19 mouse cellular contexts compared by ENCODE assay signal in genomic region chr11:96203789-96204186, GRCm38 (mm10). TPM values are rescaled to one million over a fixed set of nuclear protein-coding genes. Genes with fewer than 3 reads are reported as not detected.
A peak's percentile ranks its signal among the peaks of the same experiment; 100 is the strongest.
DNase-seq lines count a peak whose midpoint lies in the region; ATAC-seq and TF ChIP-seq lines count a peak whose summit lies in the region.
"Had no signal": no experiment of that assay in that cellular context is flagged by ENCODE, and none has a peak within 500 bp of the region (broad histone marks: within the 10 kb centered on the region; RNA-seq: fewer than 3 reads in every experiment).

No protein-coding gene starts in this region.

- ATAC-seq in heart, embryonic 13.5 days (ENCODE audit: extremely low read depth, insufficient number of reproducible peaks, low FRiP score, low TSS enrichment), result no peak
- no peak for ATAC-seq in G1E (ENCODE audit: extremely low read depth, insufficient number of reproducible peaks, low FRiP score, poor library complexity, severe bottlenecking)
- ATAC-seq: midbrain, embryonic 16.5 days had no signal

- peaks cover 99% of the 10 kb centered on the region for H3K27me3 ChIP-seq in heart, embryonic 13.5 days (replicated peaks)
- no peaks in the 10 kb centered on the region for H3K27me3 ChIP-seq in G1E (ENCODE audit: insufficient read depth, low read length)

- under 1% methylated on average over 16 of the region's 16 CpGs for WGBS in heart, embryonic 13.5 days

- 0 out of 2 replicates have a peak overlapping the region, but pooled peaks have one; percentile 8 for H3K4me3 ChIP-seq in heart, embryonic 13.5 days
- H3K4me3 ChIP-seq in G1E (ENCODE audit: low read depth, low read length), result peak overlapping the region; percentile 76
- H3K4me3 ChIP-seq: embryonic facial prominence, embryonic 13.5 days; forebrain, embryonic 12.5 days had no signal

- intact Hi-C loops in heart, postnatal 25 days (cut with DNase I), result loop anchor here (10.0 kb wide), 1 partner anchor 199 kb away; the partner anchor contains the start of gene Igf2bp1
- intact Hi-C loops in left cerebral cortex, postnatal 10 days (cut with DNase I), result loop anchor here (5.0 kb wide), 1 partner anchor 59 kb away; no protein-coding TSS in a partner anchor

- DNase-seq in heart, postnatal 25 days (ENCODE audit: low spot score), result no peak
- peak; percentile 29 for DNase-seq in kidney, postnatal 10 days
- DNase-seq in kidney, postnatal 14 days, result no peak
- DNase-seq in G1E (ENCODE audit: low spot score), result no peak
- DNase-seq in neural tube, embryonic 10.5 days (ENCODE audit: extremely low spot score, low spot score), result peak; percentile 71
- no peak for DNase-seq in natural killer cell, adult 2 months (ENCODE audit: low spot score in 2 of 2)
- DNase-seq in left cerebral cortex, postnatal 10 days (ENCODE audit: extremely low spot score in 1 of 2, low spot score in 2 of 2), result no peak
- DNase-seq: adrenal gland, adult 8-10 months; heart, adult 11 months; kidney, adult 18-20 months; thymus, adult 18-20 months had no signal

- H3K9ac ChIP-seq in heart, embryonic 13.5 days, result no peak overlapping the region
- H3K9ac ChIP-seq: embryonic facial prominence, embryonic 13.5 days; forebrain, embryonic 12.5 days; lung, embryonic 14.5 days had no signal

- H3K4me2 ChIP-seq in heart, embryonic 13.5 days, result no peak overlapping the region
- H3K4me2 ChIP-seq: embryonic facial prominence, embryonic 13.5 days; forebrain, embryonic 12.5 days; lung, embryonic 14.5 days had no signal

- peaks cover 7% of the 10 kb centered on the region; the same call in 1 of the 2 replicates for H3K4me1 ChIP-seq in heart, embryonic 13.5 days
- H3K4me1 ChIP-seq in G1E (ENCODE audit: insufficient read depth, low read depth, low read length), result peaks cover 48% of the 10 kb centered on the region
- H3K4me1 ChIP-seq: embryonic facial prominence, embryonic 13.5 days; forebrain, embryonic 12.5 days had no signal

- H3K36me3 ChIP-seq in heart, embryonic 13.5 days, result no peaks in the 10 kb centered on the region
- peaks cover 28% of the 10 kb centered on the region for H3K36me3 ChIP-seq in G1E (replicated peaks)
- H3K36me3 ChIP-seq: embryonic facial prominence, embryonic 13.5 days; forebrain, embryonic 12.5 days had no signal

- H3K27ac ChIP-seq in heart, embryonic 13.5 days (replicated peaks), result no peak overlapping the region
- H3K27ac ChIP-seq: embryonic facial prominence, embryonic 13.5 days; forebrain, embryonic 12.5 days had no signal

- TF ChIP-seq CTCF in G1E (IDR thresholded peaks at IDR 0.05; ENCODE audit: low read depth, low read length), result no peak

- H3K9me3 ChIP-seq in heart, embryonic 13.5 days, result no peaks in the 10 kb centered on the region
- H3K9me3 ChIP-seq in G1E (replicated peaks), result no peaks in the 10 kb centered on the region
- H3K9me3 ChIP-seq: embryonic facial prominence, embryonic 13.5 days; forebrain, embryonic 12.5 days had no signal

RNA-seq across cellular contexts. Expression of gene Hoxb13, which starts 9.7 kb away (rescaled TPM):
- not detected in 2 replicates for polyA plus RNA-seq in heart, embryonic 13.5 days (2015; fragmentation: Nextera tagmentation; extraction: Ambion mirVana)
- not detected for total RNA-seq in heart, postnatal 25 days (2021)
- total RNA-seq in G1E (2014; fragmentation: Nextera tagmentation) (17.4 and 25.0 TPM in 2 replicates), G1E (2017) (38.8 and 46.4 TPM in 2 replicates)
- polyA plus RNA-seq in G1E (2012), result 93.3 and 93.9 TPM in 2 replicates
- total RNA-seq in left cerebral cortex, postnatal 10 days (2021), result not detected
- total RNA-seq: adrenal gland, adult 8-10 months; heart, postnatal 36 days; layer of hippocampus, postnatal 25 days had no signal
- polyA plus RNA-seq: embryonic facial prominence, embryonic 13.5 days; forebrain, embryonic 12.5 days; limb, embryonic 14.5 days; lung, embryonic 14.5 days; midbrain, embryonic 16.5 days had no signal

Comparison
In these comparisons a context has a peak if more than half of its experiments do, and no peak if none do; other contexts are left out.
1. DNase-seq: peak in kidney, postnatal 10 days (single experiment) and neural tube, embryonic 10.5 days (single experiment); none in heart, postnatal 25 days (single experiment), kidney, postnatal 14 days (single experiment), G1E (single experiment), natural killer cell, adult 2 months (0 of 2) and left cerebral cortex, postnatal 10 days (0 of 2).
2. RNA of gene Hoxb13, which starts 9.7 kb away (total RNA-seq): 17.4 to 46.4 TPM in G1E; not detected in heart, postnatal 25 days and not detected in left cerebral cortex, postnatal 10 days; every median in the first group is over 10 times any median in the second.